Mouse (Mus musculus): ENCODE measurements around the gene Echdc1.

- TF ChIP-seq CTCF (conservative IDR thresholded peaks at IDR 0.05; ENCODE audit: low read length) (no peak), POU5F1 (IDR thresholded peaks at IDR 0.05; ENCODE audit: borderline replicate concordance, low read length) (no peak), NANOG (IDR thresholded peaks at IDR 0.05; ENCODE audit: borderline replicate concordance, low read length) (no peak)
Observed at GRCm38 (mm10) chr10:29285757-29286156, 27.2 kb upstream of the Echdc1 start.

Data from E14TG2a.4 (cell line).